ENCODE assay signal across 20 mouse cellular contexts in the genomic region with DNA sequence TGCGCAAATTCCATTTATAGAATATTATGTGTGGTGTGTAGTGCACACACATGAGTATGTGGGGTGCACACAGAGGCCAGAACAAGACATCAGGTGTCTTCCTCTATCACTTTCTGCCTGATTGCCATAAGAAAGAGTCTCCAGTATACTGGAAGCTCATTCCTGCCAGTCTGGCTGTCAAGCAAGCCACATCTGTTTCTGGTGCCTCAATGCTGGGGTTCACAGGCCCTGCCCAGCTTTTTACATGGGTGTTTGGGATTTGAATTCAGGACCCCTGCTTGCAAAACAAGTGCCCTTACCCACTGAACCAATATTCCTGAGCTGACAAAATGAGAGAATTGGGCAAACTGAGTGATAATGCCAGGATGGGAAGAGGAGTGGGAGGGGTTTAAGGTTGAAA. TPM values are rescaled to one million over a fixed set of nuclear protein-coding genes. Genes with fewer than 3 reads are reported as not detected.
A peak's percentile ranks its signal among the peaks of the same experiment; 100 is the strongest.
DNase-seq lines count a peak whose midpoint lies in the region; ATAC-seq and TF ChIP-seq lines count a peak whose summit lies in the region.
"Had no signal": no experiment of that assay in that cellular context is flagged by ENCODE, and none has a peak within 500 bp of the region (broad histone marks: within the 10 kb centered on the region; RNA-seq: fewer than 3 reads in every experiment).

No protein-coding gene starts in this region.

- intact Hi-C loops in heart, postnatal 25 days (cut with DNase I): loop anchor here (5.0 kb wide), 2 partner anchors 54 to 74 kb away; no protein-coding TSS in a partner anchor

- 93% methylated on average over 1 of the region's 1 CpGs for WGBS in midbrain, embryonic 11.5 days
- WGBS in midbrain, embryonic 16.5 days: 92% methylated on average over 1 of the region's 1 CpGs

- H3K4me3 ChIP-seq in layer of hippocampus, adult 2 months: no peak overlapping the region
- H3K4me3 ChIP-seq in midbrain, embryonic 11.5 days (ENCODE audit: low read depth, low read length): no peak overlapping the region
- no peak overlapping the region for H3K4me3 ChIP-seq in midbrain, embryonic 16.5 days (ENCODE audit: low read depth, low read length)
- H3K4me3 ChIP-seq: embryonic facial prominence, embryonic 10.5 days; embryonic facial prominence, embryonic 12.5 days; forebrain, embryonic 13.5 days; forebrain, embryonic 15.5 days had no signal

- H3K9ac ChIP-seq in midbrain, embryonic 11.5 days (ENCODE audit: low read length): no peak overlapping the region
- H3K9ac ChIP-seq in midbrain, embryonic 16.5 days (ENCODE audit: low read depth, low read length): no peak overlapping the region
- H3K9ac ChIP-seq: embryonic facial prominence, embryonic 12.5 days; forebrain, embryonic 15.5 days had no signal

- peak; percentile 89 for DNase-seq in heart, adult 11 months
- no peak for DNase-seq in heart, postnatal 25 days (ENCODE audit: low spot score)
- no peak for DNase-seq in layer of hippocampus, adult 2 months (ENCODE audit: low spot score in 2 of 2)
- no peak for DNase-seq in layer of hippocampus, postnatal 14 days (ENCODE audit: low spot score in 2 of 2)
- peak; percentile 65 for DNase-seq in midbrain, embryonic 11.5 days (ENCODE audit: low spot score, missing footprints)
- DNase-seq: adrenal gland, adult 8-10 months; B cell, adult 2 months; cerebellum, adult 11-12 months; cerebellum, adult 9-10 months; cerebellum, postnatal 25 days had no signal

- H3K4me1 ChIP-seq in midbrain, embryonic 11.5 days (ENCODE audit: control insufficient read depth, insufficient read depth, low read length): peaks cover 14% of the 10 kb centered on the region
- peaks cover 33% of the 10 kb centered on the region for H3K4me1 ChIP-seq in midbrain, embryonic 16.5 days (ENCODE audit: control insufficient read depth, insufficient read depth, low read length)

- no peaks in the 10 kb centered on the region for H3K27me3 ChIP-seq in midbrain, embryonic 11.5 days (ENCODE audit: control insufficient read depth, insufficient read depth, low read length)
- H3K27me3 ChIP-seq in midbrain, embryonic 16.5 days (ENCODE audit: control insufficient read depth, insufficient read depth, low read depth, low read length): no peaks in the 10 kb centered on the region
- H3K27me3 ChIP-seq: CH12.LX; embryonic facial prominence, embryonic 12.5 days; forebrain, embryonic 13.5 days; forebrain, embryonic 15.5 days; Patski had no signal

- TF ChIP-seq CTCF in layer of hippocampus, adult 2 months (conservative IDR thresholded peaks at IDR 0.05): no peak

- H3K4me2 ChIP-seq in midbrain, embryonic 11.5 days: no peak overlapping the region
- no peak overlapping the region for H3K4me2 ChIP-seq in midbrain, embryonic 16.5 days (ENCODE audit: low read length)
- H3K4me2 ChIP-seq: embryonic facial prominence, embryonic 12.5 days; forebrain, embryonic 15.5 days had no signal

- H3K27ac ChIP-seq in layer of hippocampus, adult 2 months: peak overlapping the region; percentile 84
- no peak overlapping the region for H3K27ac ChIP-seq in midbrain, embryonic 11.5 days (ENCODE audit: low read depth, low read length)
- H3K27ac ChIP-seq in midbrain, embryonic 16.5 days (ENCODE audit: low read length): no peak overlapping the region
- H3K27ac ChIP-seq: embryonic facial prominence, embryonic 12.5 days; forebrain, embryonic 13.5 days; forebrain, embryonic 15.5 days had no signal

- no peak for ATAC-seq in midbrain, embryonic 11.5 days (ENCODE audit: low FRiP score)
- no peak for ATAC-seq in midbrain, embryonic 16.5 days
- ATAC-seq: activated CD4-positive, CD25-positive, alpha-beta regulatory T cell, adult 4 months; CD4-positive, CD25-positive, alpha-beta regulatory T cell, adult 4 months; forebrain, embryonic 13.5 days; forebrain, embryonic 15.5 days; Patski had no signal

- H3K9me3 ChIP-seq in midbrain, embryonic 11.5 days (ENCODE audit: control insufficient read depth, low read length): no peaks in the 10 kb centered on the region
- H3K9me3 ChIP-seq in midbrain, embryonic 16.5 days (replicated peaks; ENCODE audit: control insufficient read depth, low read length, poor library complexity, severe bottlenecking): no peaks in the 10 kb centered on the region
- H3K9me3 ChIP-seq: embryonic facial prominence, embryonic 10.5 days; embryonic facial prominence, embryonic 12.5 days; forebrain, embryonic 13.5 days; forebrain, embryonic 15.5 days; G1E had no signal

- H3K36me3 ChIP-seq in midbrain, embryonic 11.5 days (ENCODE audit: control insufficient read depth, insufficient read depth, low read length): no peaks in the 10 kb centered on the region
- H3K36me3 ChIP-seq in midbrain, embryonic 16.5 days (ENCODE audit: control insufficient read depth, insufficient read depth, low read length): no peaks in the 10 kb centered on the region

RNA-seq across cellular contexts. Expression of gene Gna12, which starts 4.1 kb away (rescaled TPM):
- total RNA-seq in heart, postnatal 25 days (2021): 10 to 100 TPM; 89.2 to 97.2 TPM
- 10 to 100 TPM; 78.3 to 80.5 TPM for total RNA-seq in layer of hippocampus, adult 2 months (2021)
- 10 to 100 TPM; 88.7 to 96.0 TPM for total RNA-seq in layer of hippocampus, postnatal 14 days (2021)
- polyA plus RNA-seq in midbrain, embryonic 11.5 days (2014; fragmentation: Nextera tagmentation; extraction: Ambion mirVana): 25.8 and 33.4 TPM in 2 replicates
- polyA plus RNA-seq in midbrain, embryonic 16.5 days (2015; fragmentation: Nextera tagmentation; extraction: Ambion mirVana): 9.3 and 11.0 TPM in 2 replicates

Comparison
In these comparisons a context has a peak if more than half of its experiments do, and no peak if none do; other contexts are left out.
1. DNase-seq: peak in heart, adult 11 months (single experiment) and midbrain, embryonic 11.5 days (single experiment); none in heart, postnatal 25 days (single experiment), layer of hippocampus, adult 2 months (0 of 2) and layer of hippocampus, postnatal 14 days (0 of 2).